Mouse (Mus musculus) G1E (cell line): ENCODE measurements around the gene Efna4. TPM values are rescaled to one million over a fixed set of nuclear protein-coding genes. Genes with fewer than 3 reads are reported as not detected.

Experiments
- ATAC-seq: 2 replicates; pipeline ENCODE4 v1.8.0; 2016; ENCODE audit warnings: mild to moderate bottlenecking; ENCODE audit not compliant: insufficient number of reproducible peaks, poor library complexity, low FRiP score, severe bottlenecking; ENCODE audit errors: extremely low read depth
- DNase-seq: peaks from one replicate; pipeline ENCODE4 v3.0.0; 2012; ENCODE audit warnings: low spot score
- H3K27me3 ChIP-seq: 2 replicates; pipeline ENCODE4 v1.6.1; 2012; ENCODE audit warnings: mild to moderate bottlenecking, low read length, inconsistent platforms; ENCODE audit not compliant: insufficient read depth
- H3K36me3 ChIP-seq: replicated peaks from 2 replicates; pipeline ENCODE3; 2012; ENCODE audit warnings: mild to moderate bottlenecking, inconsistent platforms
- H3K4me1 ChIP-seq: 2 replicates; pipeline ENCODE4 v1.6.1; 2012; ENCODE audit warnings: low read depth, low read length, inconsistent platforms, mixed read lengths; ENCODE audit not compliant: insufficient read depth
- H3K4me3 ChIP-seq: 2 replicates; pipeline ENCODE4 v1.5.1; 2012; ENCODE audit warnings: low read depth, mild to moderate bottlenecking, inconsistent platforms, low read length, moderate library complexity, mixed read lengths
- H3K9me3 ChIP-seq: replicated peaks from 2 replicates; pipeline ENCODE4 v1.6.1; 2012; ENCODE audit warnings: inconsistent platforms
- CTCF ChIP-seq: IDR thresholded peaks from 2 replicates; pipeline ENCODE4 v1.5.1; 2012; ENCODE audit warnings: low read depth, low read length, inconsistent platforms, mixed read lengths
- GATA1 ChIP-seq: IDR thresholded peaks from 2 replicates; pipeline ENCODE4 v1.6.1; 2012; ENCODE audit warnings: borderline replicate concordance, low read length, inconsistent platforms, mixed read lengths
- GATA2 ChIP-seq: IDR thresholded peaks from 2 replicates; pipeline ENCODE4 v1.6.1; 2012; ENCODE audit warnings: low read depth, low read length, inconsistent platforms, borderline replicate concordance
- POLR2AphosphoS5 ChIP-seq: IDR thresholded peaks from 2 replicates; pipeline ENCODE4 v1.6.1; 2012; ENCODE audit warnings: low read depth, low read length, inconsistent platforms; ENCODE audit not compliant: insufficient replicate concordance
- TAL1 ChIP-seq: conservative IDR thresholded peaks from 2 replicates; pipeline ENCODE4 v1.6.1; 2012; ENCODE audit warnings: low read depth, low read length, inconsistent platforms, mixed read lengths
- polyA plus RNA-seq: library from polyadenylated mRNA; stranded (reverse); fragments of >175 nt; gene quantifications from 2 replicates; pipeline ENCODE4 v1.2.3, GENCODE M21; 2012
- total RNA-seq, 2 experiments: library from RNA; stranded (forward) in 1 of 2; stranded (reverse) in 1 of 2; fragments of 200-1000 nt in 1 of 2; fragments of >200 nt in 1 of 2; fragmentation: Nextera tagmentation in 1 of 2; gene quantifications; 2 replicates each; pipeline ENCODE4 v1.2.3; 2014 to 2017

Efna4 gene
- total and polyA plus RNA-seq, 3 experiments: not detected

- TF ChIP-seq POLR2AphosphoS5 (no peak), CTCF (peak; percentile 76)
- peak overlapping the region; percentile 68 for H3K4me3 ChIP-seq
- peak; percentile 34 for ATAC-seq
- peaks cover 1% of the 10 kb centered on the region; the same call in 1 of the 2 replicates for H3K27me3 ChIP-seq
- peak; percentile 88 for DNase-seq
- H3K9me3 ChIP-seq: no peaks in the 10 kb centered on the region
- H3K4me1 ChIP-seq: peaks cover 49% of the 10 kb centered on the region
- peaks cover 75% of the 10 kb centered on the region for H3K36me3 ChIP-seq
Measured at GRCm38 (mm10) chr3:89378394-89379067, 40.7 kb upstream of the Efna4 start.

- no peak for DNase-seq
- Histone ChIP-seq H3K36me3 (peaks cover 68% of the 10 kb centered on the region), H3K4me3 (peak overlapping the region; percentile 68; the same call in 1 of the 2 replicates), H3K4me1 (peaks cover 45% of the 10 kb centered on the region), H3K27me3 (peaks cover 7% of the 10 kb centered on the region; the same call in 1 of the 2 replicates), H3K9me3 (no peaks in the 10 kb centered on the region)
- ATAC-seq: no peak
- TF ChIP-seq GATA2 (no peak), CTCF (no peak), GATA1 (no peak), POLR2AphosphoS5 (no peak), TAL1 (no peak)
Measured at GRCm38 (mm10) chr3:89377831-89378230, 40.0 kb upstream of the Efna4 start.

GRCm38 (mm10) chr3:89373581-89374231 lies 35.9 kb upstream of the Efna4 start:
- ATAC-seq: no peak
- H3K4me3 ChIP-seq: no peak overlapping the region
- peaks cover 24% of the 10 kb centered on the region for H3K4me1 ChIP-seq
- peaks cover 15% of the 10 kb centered on the region for H3K27me3 ChIP-seq
- no peak for TF ChIP-seq GATA2
- TF ChIP-seq POLR2AphosphoS5: no peak
- no peak for TF ChIP-seq GATA1
- TF ChIP-seq TAL1: no peak
- no peak for TF ChIP-seq CTCF
- no peak for DNase-seq
- no peaks in the 10 kb centered on the region for H3K9me3 ChIP-seq
- peaks cover 27% of the 10 kb centered on the region for H3K36me3 ChIP-seq

DNA sequence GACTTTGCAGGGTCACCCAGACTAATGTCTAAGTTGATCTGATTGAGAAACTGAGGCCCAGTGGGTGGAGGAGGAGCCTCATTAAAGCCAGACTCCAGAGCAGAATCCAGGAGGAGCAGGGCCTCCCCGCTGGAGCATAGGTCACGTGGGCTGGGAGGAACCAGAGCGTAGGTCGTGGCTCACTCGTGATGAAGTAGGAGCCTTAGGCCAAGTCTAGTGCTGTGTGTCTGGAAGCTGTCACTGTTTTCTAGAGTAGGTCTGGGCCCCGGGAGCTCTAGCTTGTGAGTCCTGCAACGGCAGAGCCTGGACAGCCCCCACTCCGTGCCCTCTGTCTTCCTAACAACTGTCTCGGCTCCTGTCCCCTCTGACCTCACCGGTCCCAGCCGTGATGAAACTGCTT lies 29.5 kb upstream of the Efna4 start:
- H3K4me1 ChIP-seq: peaks cover 5% of the 10 kb centered on the region; the same call in 1 of the 2 replicates
- no peak for ATAC-seq
- H3K27me3 ChIP-seq: peaks cover 51% of the 10 kb centered on the region
- TF ChIP-seq CTCF (no peak), POLR2AphosphoS5 (no peak), GATA2 (no peak), TAL1 (no peak), GATA1 (no peak)
- H3K36me3 ChIP-seq: no peaks in the 10 kb centered on the region
- no peak overlapping the region for H3K4me3 ChIP-seq
- no peak for DNase-seq
- no peaks in the 10 kb centered on the region for H3K9me3 ChIP-seq

GRCm38 (mm10) chr3:89365486-89366414 lies 27.9 kb upstream of the Efna4 start:
- DNase-seq: no peak
- no peaks in the 10 kb centered on the region for H3K9me3 ChIP-seq
- H3K4me3 ChIP-seq: no peak overlapping the region
- peaks cover 56% of the 10 kb centered on the region for H3K27me3 ChIP-seq
- no peaks in the 10 kb centered on the region for H3K36me3 ChIP-seq
- TF ChIP-seq GATA2 (no peak), GATA1 (no peak), POLR2AphosphoS5 (no peak), CTCF (no peak), TAL1 (no peak)
- ATAC-seq: no peak
- H3K4me1 ChIP-seq: peaks cover 4% of the 10 kb centered on the region; the same call in 1 of the 2 replicates

- ATAC-seq (no peak), DNase-seq (no peak)
- Histone ChIP-seq H3K27me3 (peaks cover 62% of the 10 kb centered on the region), H3K4me1 (no peaks in the 10 kb centered on the region), H3K36me3 (no peaks in the 10 kb centered on the region), H3K4me3 (no peak within 1 kb of the TSS), H3K9me3 (no peaks in the 10 kb centered on the region)
- TF ChIP-seq GATA1 (no peak), TAL1 (no peak), GATA2 (no peak), CTCF (no peak), POLR2AphosphoS5 (no peak)
Measured at GRCm38 (mm10) chr3:89365153-89365485, 27.3 kb upstream of the Efna4 start, which contains the start of gene Dcst1. Gene Dcst1 (minus strand): TSS chr3:89365253.
